Mouse (Mus musculus): Measurements from ENCODE around the gene Bloc1s6. TPM values are rescaled to one million over a fixed set of nuclear protein-coding genes. Genes with fewer than 3 reads are reported as not detected.
A peak's percentile ranks its signal among the peaks of the same experiment; 100 is the strongest.

The Bloc1s6 gene
- polyA plus RNA-seq, 1 experiment from 2014 or later, result 78.7 TPM

DNA sequence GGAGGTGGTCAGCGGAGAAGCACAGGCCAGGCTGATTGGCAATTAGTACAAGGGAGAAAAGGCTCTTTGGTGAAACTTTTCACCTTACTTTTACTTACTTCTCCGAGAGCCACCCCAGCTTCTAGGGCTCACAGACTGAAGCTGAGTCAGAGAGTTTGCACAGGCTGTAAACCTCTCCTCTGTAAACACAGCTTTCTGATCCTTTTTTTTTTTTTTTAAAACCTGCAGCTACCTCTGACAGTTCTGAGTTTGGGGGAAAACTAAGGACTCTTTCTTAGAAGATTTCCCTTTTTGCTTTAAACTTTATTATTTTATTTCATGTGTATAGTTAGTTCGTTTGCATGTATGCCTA, 27.5 kb downstream of the Bloc1s6 start:
- Histone ChIP-seq H3K4me2 (replicated peaks) (peak overlapping the region; percentile 90), H3K9me3 (no peaks in the 10 kb centered on the region), H3K27me3 (peaks cover 40% of the 10 kb centered on the region), H3K4me1 (peaks cover 7% of the 10 kb centered on the region; the same call in 1 of the 2 replicates), H3K27ac (replicated peaks) (no peak overlapping the region), H3K36me3 (no peaks in the 10 kb centered on the region), H3K4me3 (peak overlapping the region; percentile 47; the same call in 1 of the 2 replicates), H3K9ac (replicated peaks) (no peak overlapping the region)
- no peak; the same call in 1 of the 2 replicates for ATAC-seq (ENCODE audit: low FRiP score, low read depth)
- 26% methylated on average over 3 of the region's 3 CpGs for WGBS

DNA sequence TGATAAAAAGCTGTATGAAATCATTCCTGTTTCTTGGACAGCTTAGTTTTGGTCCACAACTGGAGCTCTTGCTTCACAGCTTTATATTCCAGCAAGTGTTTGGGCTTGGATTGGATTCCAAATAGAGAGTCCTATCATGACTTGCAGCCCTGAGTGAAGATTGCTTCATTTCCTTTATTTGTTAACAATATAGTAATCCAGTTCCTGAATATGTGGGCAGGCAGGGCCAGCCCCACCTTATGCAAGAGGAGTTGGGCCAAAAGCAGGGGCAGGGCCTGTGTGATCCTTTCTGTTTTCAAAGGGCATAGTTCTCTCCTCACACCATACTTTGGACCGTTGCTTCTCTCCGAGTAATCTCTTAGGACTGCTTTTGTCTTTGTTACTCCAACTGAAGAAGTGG, 32.7 kb downstream of the Bloc1s6 start:
- H3K36me3 ChIP-seq, result no peaks in the 10 kb centered on the region
- no peak for ATAC-seq (ENCODE audit: low FRiP score, low read depth)
- 69% methylated on average over 2 of the region's 2 CpGs for WGBS

DNA sequence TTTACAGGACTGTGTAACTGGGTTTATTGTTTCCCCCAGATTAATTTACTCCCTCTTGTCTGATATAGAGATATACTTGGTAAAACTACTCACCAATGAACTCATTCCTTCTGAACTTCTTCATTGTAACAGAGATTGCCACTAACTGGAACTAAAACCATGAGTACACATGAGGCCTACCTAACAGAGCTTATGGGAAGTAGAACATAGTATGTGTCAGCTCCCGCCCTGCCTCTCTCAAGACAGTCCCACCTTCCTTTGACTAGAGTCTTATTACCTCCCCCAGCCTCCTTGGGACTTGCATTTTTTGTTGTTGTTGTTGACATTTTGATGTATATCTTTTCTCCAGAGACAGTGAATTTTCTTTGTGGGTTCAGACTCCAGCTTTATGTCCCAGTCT, 34.6 kb downstream of the Bloc1s6 start:
- ATAC-seq (ENCODE audit: low FRiP score, low read depth), result no peak
- Histone ChIP-seq H3K9me3 (no peaks in the 10 kb centered on the region), H3K27me3 (no peaks in the 10 kb centered on the region), H3K4me1 (no peaks in the 10 kb centered on the region), H3K9ac (replicated peaks) (no peak overlapping the region), H3K4me2 (replicated peaks) (no peak overlapping the region), H3K27ac (replicated peaks) (no peak overlapping the region), H3K4me3 (no peak overlapping the region), H3K36me3 (no peaks in the 10 kb centered on the region)
- WGBS, result 81% methylated on average over 1 of the region's 1 CpGs

More for the DNA sequence above, 32.7 kb downstream of the Bloc1s6 start:
- no peak overlapping the region for H3K4me3 ChIP-seq
- H3K9ac ChIP-seq (replicated peaks), result no peak overlapping the region
- H3K27me3 ChIP-seq, result peaks cover 6% of the 10 kb centered on the region
- H3K9me3 ChIP-seq, result no peaks in the 10 kb centered on the region
- H3K4me1 ChIP-seq, result no peaks in the 10 kb centered on the region
- H3K27ac ChIP-seq (replicated peaks), result no peak overlapping the region
- H3K4me2 ChIP-seq (replicated peaks), result no peak overlapping the region

DNA sequence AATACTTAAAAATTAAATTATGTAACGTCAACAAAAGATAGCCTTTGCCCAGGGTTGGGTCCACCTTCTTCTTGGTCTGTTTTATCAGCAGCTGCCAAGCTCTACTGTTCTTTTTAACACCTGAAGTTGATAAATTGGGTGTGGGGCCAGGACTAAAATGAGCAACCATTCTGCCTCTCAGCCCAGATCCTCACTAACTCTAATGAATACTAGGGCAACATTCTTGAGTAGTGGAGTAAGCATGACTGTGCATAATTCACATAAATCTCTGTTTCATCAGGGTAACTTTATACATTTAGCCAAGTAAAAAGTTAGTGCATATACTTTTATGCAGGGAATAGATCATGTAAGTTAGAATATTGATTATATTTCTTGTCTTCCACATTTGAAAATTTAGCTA, 37.2 kb downstream of the Bloc1s6 start:
- H3K4me1 ChIP-seq, result no peaks in the 10 kb centered on the region
- H3K36me3 ChIP-seq, result no peaks in the 10 kb centered on the region
- no peak for ATAC-seq (ENCODE audit: low FRiP score, low read depth)
- no peak overlapping the region for H3K4me2 ChIP-seq (replicated peaks)
- 79% methylated on average over 1 of the region's 1 CpGs for WGBS
- H3K9me3 ChIP-seq, result no peaks in the 10 kb centered on the region
- no peak overlapping the region for H3K27ac ChIP-seq (replicated peaks)
- H3K4me3 ChIP-seq, result no peak overlapping the region
- H3K9ac ChIP-seq (replicated peaks), result no peak overlapping the region
- H3K27me3 ChIP-seq, result no peaks in the 10 kb centered on the region

DNA sequence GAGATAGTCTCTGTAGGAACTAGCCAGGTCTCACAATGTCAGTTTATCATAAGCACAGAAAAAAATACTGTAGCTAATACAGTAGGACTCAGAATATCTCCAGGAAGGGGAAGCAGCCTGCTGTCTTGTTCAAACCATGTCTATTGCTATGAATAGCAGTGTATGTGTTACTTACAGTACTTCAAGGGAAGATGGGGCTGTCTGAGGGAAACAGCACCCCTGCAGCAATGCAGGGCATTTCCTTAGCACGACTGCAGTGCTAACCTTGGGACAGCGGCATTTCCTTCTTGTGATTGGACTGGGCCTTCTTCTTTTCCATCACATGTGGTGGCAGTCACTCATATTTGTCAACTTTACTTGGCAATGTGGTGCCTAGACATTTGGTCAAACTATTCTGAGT, 38.5 kb downstream of the Bloc1s6 start:
- no peak overlapping the region for H3K4me2 ChIP-seq (replicated peaks)
- no peak overlapping the region for H3K27ac ChIP-seq (replicated peaks)
- WGBS, result 83% methylated on average over 2 of the region's 2 CpGs
- H3K36me3 ChIP-seq, result no peaks in the 10 kb centered on the region
- H3K4me3 ChIP-seq, result no peak overlapping the region
- no peaks in the 10 kb centered on the region for H3K4me1 ChIP-seq
- no peak for ATAC-seq (ENCODE audit: low FRiP score, low read depth)
- H3K27me3 ChIP-seq, result no peaks in the 10 kb centered on the region
- H3K9me3 ChIP-seq, result no peaks in the 10 kb centered on the region
- no peak overlapping the region for H3K9ac ChIP-seq (replicated peaks)

DNA sequence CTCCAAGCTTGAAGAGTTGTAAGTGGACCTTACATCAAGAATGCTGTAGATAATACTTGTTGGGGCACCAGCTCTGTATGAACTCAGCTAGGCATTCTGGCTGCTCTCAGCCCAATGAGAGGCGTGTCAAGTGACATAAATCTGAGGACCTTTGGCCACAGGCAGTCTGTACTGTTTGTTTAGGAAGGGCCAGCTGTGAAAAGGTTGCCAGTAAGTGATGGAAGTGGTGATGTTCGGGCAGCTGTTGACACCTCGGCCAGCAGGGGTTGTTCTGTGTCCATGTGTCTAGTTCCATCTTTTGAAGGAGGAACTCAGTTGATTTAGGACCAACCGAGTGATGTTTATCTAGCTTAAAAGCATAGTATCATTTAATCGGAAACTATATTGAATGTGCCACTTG, 41.7 kb downstream of the Bloc1s6 start:
- Histone ChIP-seq H3K4me3 (no peak overlapping the region), H3K4me1 (no peaks in the 10 kb centered on the region), H3K9me3 (no peaks in the 10 kb centered on the region), H3K27me3 (no peaks in the 10 kb centered on the region), H3K27ac (replicated peaks) (no peak overlapping the region), H3K9ac (replicated peaks) (no peak overlapping the region), H3K36me3 (no peaks in the 10 kb centered on the region), H3K4me2 (replicated peaks) (no peak overlapping the region)
- no peak for ATAC-seq (ENCODE audit: low FRiP score, low read depth)
- 76% methylated on average over 5 of the region's 5 CpGs for WGBS

DNA sequence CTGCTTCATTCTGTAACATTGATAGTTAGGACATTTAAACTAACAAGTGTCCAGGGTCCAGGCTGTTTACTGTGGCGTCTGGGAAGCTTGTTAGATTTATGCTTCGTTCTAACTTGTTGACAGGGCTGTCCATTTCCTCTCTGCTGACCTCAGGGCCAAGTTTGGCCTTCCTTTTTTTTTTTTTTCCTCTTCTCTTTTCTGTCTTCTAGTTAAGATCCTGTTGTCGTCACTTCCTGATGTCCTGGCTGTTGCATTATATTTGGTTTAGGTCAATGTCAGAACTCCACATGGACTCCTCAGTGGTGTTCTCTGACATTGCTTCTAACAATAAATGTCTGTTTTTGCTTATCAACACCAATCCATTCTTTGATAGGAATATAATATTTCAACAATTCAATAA, 42.1 kb downstream of the Bloc1s6 start:
- H3K27ac ChIP-seq (replicated peaks), result no peak overlapping the region
- H3K4me2 ChIP-seq (replicated peaks), result no peak overlapping the region
- H3K27me3 ChIP-seq, result no peaks in the 10 kb centered on the region
- 78% methylated on average over 3 of the region's 3 CpGs for WGBS
- ATAC-seq (ENCODE audit: low FRiP score, low read depth), result no peak
- H3K9ac ChIP-seq (replicated peaks), result no peak overlapping the region
- no peaks in the 10 kb centered on the region for H3K4me1 ChIP-seq
- no peak overlapping the region for H3K4me3 ChIP-seq
- H3K9me3 ChIP-seq, result no peaks in the 10 kb centered on the region
- no peaks in the 10 kb centered on the region for H3K36me3 ChIP-seq

DNA sequence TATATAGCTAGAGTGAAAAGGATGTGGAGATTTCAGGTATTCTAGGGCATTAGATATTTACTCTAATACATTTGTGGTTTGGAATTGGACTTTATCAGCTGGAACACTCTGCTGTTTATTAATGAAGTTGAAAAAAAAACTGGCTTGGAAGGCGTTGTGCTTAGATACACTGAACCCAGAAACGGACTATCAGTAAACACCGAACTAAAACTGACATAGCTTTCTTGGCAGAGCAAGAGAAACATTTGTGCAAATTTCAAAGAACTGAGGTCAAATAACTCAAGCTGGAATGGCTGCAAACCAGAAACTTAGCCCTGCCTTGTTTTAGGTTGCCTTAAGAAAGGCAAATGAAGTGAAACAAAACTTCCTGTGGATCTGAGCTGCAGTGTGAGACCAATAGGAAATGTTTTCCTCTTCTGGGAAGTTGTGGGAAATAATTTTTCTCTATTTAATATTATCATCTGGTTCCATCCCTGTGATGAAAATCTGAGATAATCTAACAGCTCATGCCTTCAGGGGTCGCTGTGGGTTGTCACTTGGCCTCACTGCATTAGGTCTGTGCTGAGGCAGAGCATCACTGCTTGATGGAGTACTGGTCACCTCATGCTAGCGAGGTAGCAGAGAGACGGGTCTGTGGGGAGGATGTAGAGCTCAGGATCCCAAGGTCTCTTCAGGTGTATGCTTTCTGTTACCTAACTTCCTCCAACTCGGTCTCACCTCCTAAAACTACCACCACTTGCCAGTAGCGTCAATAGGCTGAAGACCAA, 43.5 kb downstream of the Bloc1s6 start:
- Histone ChIP-seq H3K36me3 (no peaks in the 10 kb centered on the region), H3K9ac (replicated peaks) (no peak overlapping the region), H3K27ac (replicated peaks) (no peak overlapping the region), H3K9me3 (no peaks in the 10 kb centered on the region), H3K4me2 (replicated peaks) (no peak overlapping the region), H3K27me3 (no peaks in the 10 kb centered on the region), H3K4me3 (no peak overlapping the region), H3K4me1 (no peaks in the 10 kb centered on the region)
- ATAC-seq (ENCODE audit: low FRiP score, low read depth), result no peak
- 77% methylated on average over 8 of the region's 8 CpGs for WGBS

DNA sequence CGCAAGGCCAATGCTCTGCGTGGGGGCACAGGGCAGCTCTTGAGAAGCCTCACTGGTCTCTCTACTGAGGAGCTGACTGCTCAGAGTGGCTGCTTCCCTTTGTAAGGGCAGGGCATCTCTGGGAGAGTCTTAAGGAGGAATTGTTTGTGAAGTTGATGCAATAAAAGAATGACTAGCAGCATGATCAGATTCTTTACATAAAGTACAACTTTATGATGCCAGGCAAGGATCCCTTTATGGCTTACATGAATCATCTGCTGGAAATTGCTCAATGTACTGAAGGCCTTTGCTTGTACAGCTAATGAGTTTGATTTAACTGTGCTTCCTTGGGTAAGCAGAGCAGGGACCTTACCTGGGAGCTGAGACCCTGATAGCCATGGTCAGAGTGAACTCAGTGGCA, 45.4 kb downstream of the Bloc1s6 start:
- Histone ChIP-seq H3K4me2 (replicated peaks) (no peak overlapping the region), H3K27ac (replicated peaks) (no peak overlapping the region), H3K9me3 (no peaks in the 10 kb centered on the region), H3K9ac (replicated peaks) (no peak overlapping the region), H3K27me3 (no peaks in the 10 kb centered on the region), H3K4me1 (no peaks in the 10 kb centered on the region), H3K36me3 (no peaks in the 10 kb centered on the region), H3K4me3 (no peak overlapping the region)
- 84% methylated on average over 2 of the region's 2 CpGs for WGBS
- no peak for ATAC-seq (ENCODE audit: low FRiP score, low read depth)

DNA sequence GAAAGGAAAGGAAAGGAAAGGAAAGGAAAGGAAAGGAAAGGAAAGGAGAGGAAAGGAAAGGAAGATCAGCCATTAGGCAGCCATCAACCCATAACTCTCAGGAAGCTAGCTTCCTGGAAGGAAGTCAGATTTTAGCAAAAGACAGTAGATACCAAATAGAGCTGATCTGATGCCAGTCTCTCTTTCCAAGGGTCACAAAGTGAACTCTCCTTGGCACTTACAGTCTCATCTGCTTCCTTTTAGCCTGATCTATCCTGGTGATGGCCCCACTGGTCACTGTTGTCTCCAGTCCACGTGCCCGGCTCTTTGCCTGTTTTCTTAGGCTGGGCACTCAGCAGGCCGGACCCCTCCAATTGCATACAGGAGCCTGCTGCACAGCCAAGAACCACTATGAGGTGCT, 46.4 kb downstream of the Bloc1s6 start:
- Histone ChIP-seq H3K9me3 (no peaks in the 10 kb centered on the region), H3K9ac (replicated peaks) (no peak overlapping the region), H3K27ac (replicated peaks) (no peak overlapping the region), H3K27me3 (no peaks in the 10 kb centered on the region), H3K4me3 (no peak overlapping the region), H3K4me2 (replicated peaks) (no peak overlapping the region), H3K4me1 (no peaks in the 10 kb centered on the region), H3K36me3 (no peaks in the 10 kb centered on the region)
- ATAC-seq (ENCODE audit: low FRiP score, low read depth), result no peak
- WGBS, result 82% methylated on average over 3 of the region's 3 CpGs

DNA sequence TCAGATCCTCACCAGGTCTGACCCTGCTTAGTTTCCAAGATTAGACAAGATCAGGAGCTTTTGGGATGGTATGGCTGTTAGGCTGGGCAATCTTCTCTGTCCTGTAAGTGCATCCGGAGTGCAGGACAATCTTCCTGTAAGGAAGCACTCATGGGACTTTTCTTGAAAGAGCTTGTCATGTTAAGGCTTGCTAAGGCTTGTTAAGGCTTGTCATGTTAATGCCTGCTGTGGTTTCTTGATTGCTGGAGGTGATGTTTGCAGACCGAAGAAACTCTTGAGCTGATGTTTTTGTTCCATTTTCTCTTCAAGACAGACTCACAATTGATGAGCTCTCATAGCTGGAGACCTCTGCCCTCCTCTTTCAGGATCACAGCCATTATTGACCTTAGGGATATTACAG, 47.9 kb downstream of the Bloc1s6 start:
- no peak overlapping the region for H3K4me3 ChIP-seq
- H3K36me3 ChIP-seq, result no peaks in the 10 kb centered on the region
- H3K9ac ChIP-seq (replicated peaks), result no peak overlapping the region
- no peak for ATAC-seq (ENCODE audit: low FRiP score, low read depth)
- no peaks in the 10 kb centered on the region for H3K9me3 ChIP-seq
- WGBS, result 89% methylated on average over 2 of the region's 2 CpGs
- H3K4me2 ChIP-seq (replicated peaks), result no peak overlapping the region
- no peaks in the 10 kb centered on the region for H3K27me3 ChIP-seq
- no peaks in the 10 kb centered on the region for H3K4me1 ChIP-seq
- H3K27ac ChIP-seq (replicated peaks), result no peak overlapping the region

DNA sequence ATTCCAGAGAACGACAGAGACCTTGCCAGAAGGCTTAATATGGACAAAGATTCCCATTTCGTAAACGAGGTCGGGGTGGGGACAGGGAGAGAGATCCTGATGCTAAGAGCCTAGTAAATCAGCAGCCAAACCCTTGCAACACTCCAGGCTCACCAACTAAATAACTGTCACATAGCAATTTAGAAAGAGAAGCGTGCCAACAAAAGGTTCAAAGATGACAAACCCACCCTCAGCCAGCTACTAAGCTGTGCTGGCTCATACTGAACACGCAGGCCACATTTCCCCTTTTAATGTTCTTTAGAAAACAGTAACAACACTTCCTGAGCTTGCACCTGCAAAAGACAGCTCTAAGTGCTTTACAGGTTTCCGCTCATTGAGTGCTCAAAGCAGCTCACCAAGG, 51.0 kb downstream of the Bloc1s6 start:
- no peaks in the 10 kb centered on the region for H3K9me3 ChIP-seq
- H3K4me2 ChIP-seq (replicated peaks), result no peak overlapping the region
- H3K27me3 ChIP-seq, result no peaks in the 10 kb centered on the region
- no peak for ATAC-seq (ENCODE audit: low FRiP score, low read depth)
- no peak overlapping the region for H3K4me3 ChIP-seq
- no peak overlapping the region for H3K27ac ChIP-seq (replicated peaks)
- WGBS, result 88% methylated on average over 7 of the region's 7 CpGs
- H3K36me3 ChIP-seq, result no peaks in the 10 kb centered on the region
- H3K4me1 ChIP-seq, result no peaks in the 10 kb centered on the region
- H3K9ac ChIP-seq (replicated peaks), result no peak overlapping the region

DNA sequence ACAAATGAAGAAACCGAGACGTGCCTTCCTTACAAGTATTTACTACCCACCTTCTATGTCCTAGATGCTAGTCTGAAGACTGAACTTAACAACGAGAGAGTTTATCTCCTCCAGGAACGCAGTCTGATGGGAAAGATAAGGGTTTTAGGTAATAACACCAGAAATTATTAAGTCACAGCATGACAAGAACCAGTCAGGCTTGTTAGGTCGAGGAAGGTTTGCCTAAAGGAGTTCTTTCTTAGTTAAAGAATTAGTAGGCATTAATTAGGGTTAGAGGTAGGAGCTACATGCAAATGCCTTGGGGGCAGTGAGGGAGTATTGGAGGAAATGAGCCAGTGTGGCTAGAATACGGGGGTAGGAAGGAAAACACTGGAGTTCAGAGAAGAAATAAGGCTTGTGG, 51.4 kb downstream of the Bloc1s6 start:
- no peak for ATAC-seq (ENCODE audit: low FRiP score, low read depth)
- Histone ChIP-seq H3K9me3 (no peaks in the 10 kb centered on the region), H3K4me3 (no peak overlapping the region), H3K4me1 (no peaks in the 10 kb centered on the region), H3K27me3 (no peaks in the 10 kb centered on the region), H3K27ac (replicated peaks) (no peak overlapping the region), H3K4me2 (replicated peaks) (no peak overlapping the region), H3K9ac (replicated peaks) (no peak overlapping the region), H3K36me3 (no peaks in the 10 kb centered on the region)
- WGBS, result 77% methylated on average over 6 of the region's 6 CpGs
